Mouse (Mus musculus): Measurements from ENCODE around the gene Dennd1a.

DNA sequence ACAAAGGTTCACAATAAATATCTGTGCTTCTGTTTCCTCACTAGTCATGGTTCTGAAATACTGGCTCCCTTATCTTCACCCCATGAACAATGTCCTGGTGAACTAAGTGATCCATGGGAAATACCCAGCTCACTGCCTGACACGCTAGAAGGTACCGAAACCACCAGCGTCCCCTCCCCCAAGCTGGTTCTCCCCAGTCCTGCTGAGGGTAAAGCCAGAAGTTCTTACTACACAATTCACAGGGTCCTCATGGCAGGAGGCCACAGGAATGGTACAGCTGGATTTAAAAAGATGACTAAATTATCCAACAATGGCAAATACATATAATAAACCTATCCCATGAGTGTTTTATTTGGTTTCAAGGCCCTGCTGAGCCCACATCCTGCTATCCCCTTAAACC lies 378.9 kb downstream of the Dennd1a start:
- TF ChIP-seq CTCF (IDR thresholded peaks at IDR 0.05; ENCODE audit: control insufficient read depth, insufficient read depth, insufficient read length) (no peak), FOSL1 (IDR thresholded peaks at IDR 0.05; ENCODE audit: insufficient read depth, low read length, poor library complexity, severe bottlenecking) (no peak)

All from C2C12 (cell line).